Mouse (Mus musculus): ENCODE data around the gene Mcl1. TPM values are rescaled to one million over a fixed set of nuclear protein-coding genes. Genes with fewer than 3 reads are reported as not detected.
"Not testable (repeated sequence)": the region's sequence is repeated elsewhere in the genome, so short reads cannot be mapped to it uniquely, and the experiment has no call there.

Mcl1 gene
- total RNA-seq, 2 experiments from 2014 or later = 49.9 to 56.5 TPM

GRCm38 (mm10) chr3:95663969-95664608 lies 5.5 kb downstream of the Mcl1 start:
- intact Hi-C loops (cut with DNase I) = no loop called here
- no peak for DNase-seq (ENCODE audit: low spot score in 2 of 2)

GRCm38 (mm10) chr3:95664940-95665352 lies 6.4 kb downstream of the Mcl1 start:
- intact Hi-C loops (cut with DNase I) = no loop called here
- DNase-seq (ENCODE audit: low spot score in 2 of 2) = no peak

GRCm38 (mm10) chr3:95666124-95666844 lies 7.7 kb downstream of the Mcl1 start:
- DNase-seq (ENCODE audit: low spot score in 2 of 2) = no peak
- intact Hi-C loops (cut with DNase I) = no loop called here

GRCm38 (mm10) chr3:95667521-95667920 lies 8.9 kb downstream of the Mcl1 start:
- no peak for DNase-seq (ENCODE audit: low spot score in 2 of 2)
- intact Hi-C loops (cut with DNase I) = no loop called here

- peak; percentile 29 for DNase-seq (ENCODE audit: low spot score in 2 of 2)
- intact Hi-C loops (cut with DNase I) = no loop called here
Measured at GRCm38 (mm10) chr3:95668026-95668425, 9.4 kb downstream of the Mcl1 start.

GRCm38 (mm10) chr3:95668589-95669308 lies 10.2 kb downstream of the Mcl1 start:
- no peak for DNase-seq (ENCODE audit: low spot score in 2 of 2)
- intact Hi-C loops (cut with DNase I) = no loop called here

- intact Hi-C loops (cut with DNase I) = no loop called here
- no peak for DNase-seq (ENCODE audit: low spot score in 2 of 2)
Measured at GRCm38 (mm10) chr3:95669309-95669665, 10.7 kb downstream of the Mcl1 start.

GRCm38 (mm10) chr3:95670419-95670818 lies 11.8 kb downstream of the Mcl1 start:
- DNase-seq (ENCODE audit: low spot score in 2 of 2); intact Hi-C loops (cut with DNase I): not testable (repeated sequence)

- no peak for DNase-seq (ENCODE audit: low spot score in 2 of 2)
- intact Hi-C loops (cut with DNase I) = no loop called here
Measured at GRCm38 (mm10) chr3:95671201-95671600, 12.6 kb downstream of the Mcl1 start.

- intact Hi-C loops (cut with DNase I) = no loop called here
- no peak for DNase-seq (ENCODE audit: low spot score in 2 of 2)
Measured at GRCm38 (mm10) chr3:95672461-95672860, 13.9 kb downstream of the Mcl1 start.

- DNase-seq (ENCODE audit: low spot score in 2 of 2) = no peak
- intact Hi-C loops (cut with DNase I) = no loop called here
Measured at GRCm38 (mm10) chr3:95672861-95673706, 14.5 kb downstream of the Mcl1 start.

- intact Hi-C loops (cut with DNase I) = no loop called here
- no peak for DNase-seq (ENCODE audit: low spot score in 2 of 2)
Measured at GRCm38 (mm10) chr3:95673707-95674211, 15.2 kb downstream of the Mcl1 start.

GRCm38 (mm10) chr3:95674236-95674635 lies 15.6 kb downstream of the Mcl1 start:
- DNase-seq (ENCODE audit: low spot score in 2 of 2) = no peak
- intact Hi-C loops (cut with DNase I) = no loop called here

- intact Hi-C loops (cut with DNase I) = loop anchor here (1.0 kb wide), 1 partner anchor 42 kb away; no protein-coding TSS in a partner anchor
- DNase-seq (ENCODE audit: low spot score in 2 of 2) = no peak
Measured at GRCm38 (mm10) chr3:95674812-95675211, 16.2 kb downstream of the Mcl1 start.

GRCm38 (mm10) chr3:95675301-95676092 lies 16.9 kb downstream of the Mcl1 start:
- intact Hi-C loops (cut with DNase I) = loop anchor here (1.0 kb wide), 1 partner anchor 42 kb away; no protein-coding TSS in a partner anchor
- peak; percentile 42 to 55 for DNase-seq (ENCODE audit: low spot score in 2 of 2)

GRCm38 (mm10) chr3:95676745-95677419 lies 18.3 kb downstream of the Mcl1 start:
- DNase-seq (ENCODE audit: low spot score in 2 of 2) = peak in 1 of 2 experiments; percentile 50
- intact Hi-C loops (cut with DNase I) = no loop called here

GRCm38 (mm10) chr3:95677420-95678090 lies 19.0 kb downstream of the Mcl1 start:
- intact Hi-C loops (cut with DNase I) = no loop called here

GRCm38 (mm10) chr3:95679551-95679950 lies 21.0 kb downstream of the Mcl1 start:
- intact Hi-C loops (cut with DNase I) = no loop called here
- no peak for DNase-seq (ENCODE audit: low spot score in 2 of 2)

More at GRCm38 (mm10) chr3:95677420-95678090, 19.0 kb downstream of the Mcl1 start:
- no peak for DNase-seq (ENCODE audit: low spot score in 2 of 2)
